Mouse (Mus musculus) heart, adult 2 months (tissue): ENCODE data around the gene Eno2.

Experiments
- CTCF ChIP-seq: fragments of 200-600 bp; IDR thresholded peaks from 2 replicates; pipeline ENCODE4 v1.8.1; 2022; ENCODE audit warnings: antibody characterized with exemption, mild to moderate bottlenecking, moderate library complexity
- EP300 ChIP-seq: fragments of 200-500 bp; IDR thresholded peaks from 2 replicates; pipeline ENCODE4 v1.6.1; 2011; ENCODE audit warnings: low read depth, low read length, control low read depth; ENCODE audit not compliant: insufficient read depth
- POLR2A ChIP-seq: fragments of 200-500 bp; IDR thresholded peaks from 2 replicates; pipeline ENCODE4 v1.6.1; 2011; ENCODE audit warnings: mild to moderate bottlenecking, low read depth, low read length, control low read depth; ENCODE audit not compliant: insufficient read depth

DNA sequence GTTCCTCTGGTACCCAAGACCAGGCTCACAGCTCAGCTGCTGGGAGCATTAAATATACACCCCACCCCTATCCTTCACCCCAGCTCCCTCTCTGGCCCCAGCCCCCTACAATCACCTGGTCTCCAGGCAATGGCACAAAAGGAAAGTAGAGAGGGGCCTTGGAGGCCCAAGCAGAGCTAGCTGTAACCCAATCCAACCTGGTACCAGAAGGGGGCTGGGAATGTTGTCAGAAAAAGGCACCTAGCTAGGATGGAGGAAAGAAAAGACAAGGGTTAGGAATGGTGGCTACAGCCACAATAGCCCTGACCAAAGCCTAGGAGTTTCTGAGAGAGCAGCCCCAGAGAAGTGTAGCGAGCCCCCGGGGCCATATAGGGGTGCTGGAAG lies 10.6 kb downstream of the Eno2 start:
- TF ChIP-seq CTCF, result no peak
- TF ChIP-seq EP300, result no peak
- TF ChIP-seq POLR2A, result no peak
